Mouse (Mus musculus) layer of hippocampus, postnatal 36 days (tissue): ENCODE measurements at regions not wholly inside any gene's neighbourhood (a gene's known extent, or its start where the extent isn't known, plus 50 kb on each side); places are given as distances from the start of the nearest gene placed in this dataset.

Source experiments
- DNase-seq, 2 experiments: peaks; one replicate each; pipeline ENCODE4 v3.0.0; 2022

- no peak for DNase-seq
These were observed 2933.6 kb upstream of the 5930422O12Rik start for GRCm38 (mm10) chr8:30494851-30495355.

- no peak for DNase-seq
These were observed 2926.3 kb upstream of the 5930422O12Rik start for GRCm38 (mm10) chr8:30502164-30502563.

DNA sequence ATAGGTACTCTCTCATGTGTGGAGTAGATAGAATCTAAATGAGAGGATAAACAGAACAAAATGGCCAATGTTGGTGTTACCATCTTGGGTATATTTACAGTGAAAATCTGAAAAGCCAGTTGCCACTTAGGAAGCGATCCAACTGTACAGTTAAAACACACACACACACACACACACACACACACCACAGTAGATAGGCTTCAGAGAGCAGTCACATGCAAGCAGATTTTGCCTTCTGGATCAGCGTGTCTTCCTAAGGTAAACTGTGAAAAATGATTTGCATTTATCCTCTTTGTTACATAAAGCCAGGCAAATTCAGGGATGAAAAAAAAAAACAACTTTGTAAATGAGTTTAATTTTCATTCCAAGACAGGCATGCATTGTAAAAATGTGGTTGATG is 2917.2 kb upstream of the 5930422O12Rik start:
- DNase-seq = no peak

DNA sequence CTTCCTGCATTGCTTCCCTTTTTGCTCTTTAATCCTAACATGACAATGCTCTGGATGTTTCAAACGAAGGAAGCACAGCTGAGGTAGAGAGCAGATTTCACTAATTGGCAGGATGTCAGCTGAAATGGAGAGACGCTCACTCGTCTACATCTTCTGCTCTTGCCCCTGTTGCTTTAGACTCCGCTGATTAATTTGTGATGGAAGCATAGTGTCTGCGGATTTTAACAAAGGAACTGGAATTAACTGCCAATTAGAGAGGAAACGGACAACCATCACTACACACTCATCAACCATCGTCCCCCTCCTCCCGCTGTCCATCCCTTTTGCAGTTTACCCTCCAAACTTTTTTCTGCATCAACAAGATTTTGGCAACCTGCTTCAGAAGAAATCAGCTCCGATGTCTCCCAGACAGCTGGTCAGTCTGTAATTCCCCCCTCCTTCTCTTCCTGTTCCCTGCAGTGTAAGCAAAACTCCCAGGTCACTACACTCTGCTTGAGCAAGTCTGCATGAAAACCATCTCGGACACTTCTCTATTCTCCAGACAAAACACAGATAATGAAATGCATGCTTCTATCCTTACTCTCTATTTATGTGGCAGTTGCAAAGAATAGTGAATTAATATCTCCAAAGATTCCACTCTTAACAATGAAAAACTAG is 2905.6 kb upstream of the 5930422O12Rik start:
- DNase-seq = no peak

DNA sequence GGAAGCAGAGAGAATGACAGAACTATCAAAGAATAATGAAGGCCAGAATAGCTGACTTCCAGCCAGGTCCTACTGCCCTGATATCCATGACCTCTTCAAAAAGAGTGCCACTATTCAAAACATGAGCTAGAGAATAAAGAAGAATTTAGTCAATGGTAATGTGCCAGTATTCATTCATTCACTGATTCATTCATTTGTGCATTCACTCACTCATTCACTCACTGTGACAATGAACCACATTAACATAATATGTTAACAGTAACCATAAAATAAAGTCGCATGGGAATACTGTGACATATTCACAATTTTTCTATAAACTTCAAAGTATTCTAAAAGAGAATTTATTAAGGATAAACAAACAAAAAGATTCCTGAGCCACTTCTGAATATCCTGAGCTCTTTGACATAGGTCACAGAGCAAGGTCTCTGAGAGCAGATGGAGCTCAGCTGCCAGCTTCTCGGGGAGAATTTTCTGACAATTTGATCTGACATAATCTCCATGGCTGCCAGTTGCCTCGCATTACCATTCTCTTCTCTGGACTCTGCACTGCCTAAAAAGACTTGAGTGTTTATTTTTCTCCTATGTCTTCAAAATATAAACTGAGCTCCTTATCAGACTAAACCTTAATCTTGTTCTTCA is 2895.5 kb upstream of the 5930422O12Rik start:
- no peak for DNase-seq

DNA sequence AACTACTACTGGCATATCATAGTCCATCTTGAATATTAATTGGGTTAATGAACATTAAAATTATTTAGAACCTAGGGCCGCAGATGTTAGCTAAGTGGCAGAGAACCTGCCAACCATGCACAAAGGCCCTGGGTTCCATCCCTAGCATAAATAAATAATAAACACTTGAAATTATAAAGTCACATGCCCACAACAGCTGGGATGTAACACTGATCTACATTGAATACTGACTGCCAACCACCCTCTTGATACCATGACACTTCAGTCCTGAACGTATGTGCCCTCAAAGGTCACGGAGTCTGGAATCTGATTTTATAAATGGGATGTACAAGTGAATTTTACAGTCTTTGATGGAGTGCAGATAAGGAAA is 2895.0 kb upstream of the 5930422O12Rik start:
- DNase-seq = no peak

GRCm38 (mm10) chr8:30535450-30535849 is 2893.1 kb upstream of the 5930422O12Rik start:
- DNase-seq = no peak

DNA sequence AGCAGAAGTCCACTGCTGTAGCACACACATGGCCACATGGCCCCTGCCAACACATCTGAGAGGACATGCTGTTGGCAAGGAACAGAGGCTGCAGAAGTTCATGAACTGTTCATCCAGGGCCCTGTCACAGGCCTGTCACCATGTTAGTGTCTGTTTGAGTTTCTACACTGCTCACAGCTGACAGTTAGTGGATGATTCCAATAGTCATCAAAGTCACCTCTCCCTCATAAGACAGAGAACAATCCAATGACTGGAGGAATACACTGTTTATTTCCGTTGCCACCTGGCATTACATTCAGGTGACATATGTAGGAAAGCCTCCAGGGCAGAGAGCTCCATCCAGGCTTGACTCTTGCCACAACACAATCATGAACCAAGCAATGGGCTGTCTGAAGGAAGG is 2886.3 kb upstream of the 5930422O12Rik start:
- no peak for DNase-seq

DNA sequence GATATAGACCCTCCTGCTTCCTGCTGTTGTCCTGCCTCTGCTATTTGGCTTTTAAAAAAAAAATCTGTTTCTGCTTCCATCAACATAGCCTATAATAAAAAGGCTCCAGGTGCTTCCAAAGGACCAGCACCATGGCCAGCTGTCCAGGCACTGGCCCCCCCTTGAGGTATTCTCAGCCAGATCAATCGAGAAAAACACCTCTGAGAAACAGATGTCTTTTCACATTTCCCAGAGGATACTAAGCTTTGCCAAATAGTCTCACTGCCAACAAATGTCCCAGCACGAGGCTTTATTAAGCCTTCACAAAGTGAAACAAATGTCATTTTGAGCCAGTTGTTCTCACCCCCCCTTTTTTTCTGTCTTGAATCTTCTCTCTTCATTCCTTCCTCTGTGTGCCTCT is 2880.7 kb upstream of the 5930422O12Rik start:
- DNase-seq = no peak

GRCm38 (mm10) chr8:30551051-30551450 is 2877.5 kb upstream of the 5930422O12Rik start:
- no peak for DNase-seq

DNA sequence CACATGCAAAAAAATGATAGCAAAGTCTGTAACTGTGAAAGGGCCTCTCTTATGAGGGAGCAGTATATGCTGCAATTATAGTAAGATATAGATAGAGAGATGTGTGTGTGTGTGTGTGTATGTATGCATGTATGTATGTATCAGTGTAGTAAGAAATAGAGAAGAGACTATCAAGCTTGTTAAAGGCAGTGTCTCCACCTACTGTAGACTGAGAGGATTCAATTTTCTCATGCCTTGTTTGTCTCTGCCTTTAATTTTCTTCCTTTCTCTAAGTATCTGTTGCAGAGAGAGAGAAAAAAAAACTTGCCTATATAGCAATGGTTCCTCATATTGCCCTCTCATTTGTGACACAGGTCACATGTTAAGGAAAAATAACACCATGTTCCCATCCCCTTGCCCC is 2871.1 kb upstream of the 5930422O12Rik start:
- no peak for DNase-seq

GRCm38 (mm10) chr8:30561323-30562207 is 2866.9 kb upstream of the 5930422O12Rik start:
- no peak for DNase-seq

- no peak for DNase-seq
These were observed 2858.7 kb upstream of the 5930422O12Rik start for GRCm38 (mm10) chr8:30569799-30570198.

GRCm38 (mm10) chr8:30570547-30570946 is 2858.0 kb upstream of the 5930422O12Rik start:
- no peak for DNase-seq

- no peak for DNase-seq
These were observed 2841.0 kb upstream of the 5930422O12Rik start for GRCm38 (mm10) chr8:30587508-30587907.

DNA sequence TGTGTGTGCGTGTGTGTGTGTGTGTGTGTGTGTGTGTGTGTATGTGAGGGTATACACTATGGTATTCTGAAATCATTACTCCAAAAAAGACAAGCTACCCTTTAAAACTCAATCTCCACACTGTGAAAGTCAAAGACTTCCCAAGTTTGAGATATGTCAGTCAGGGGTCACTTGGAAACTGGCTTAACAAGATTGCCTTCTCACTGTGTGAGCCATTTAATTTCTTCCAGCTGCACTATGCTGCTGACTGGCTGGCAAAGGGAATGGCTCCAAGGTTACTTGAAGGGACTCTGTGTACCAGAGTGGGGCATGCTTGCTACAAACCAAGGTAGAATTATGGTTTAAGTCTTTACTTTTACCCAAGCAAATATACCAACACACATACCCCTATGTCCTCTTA is 2826.1 kb upstream of the 5930422O12Rik start:
- DNase-seq = no peak

DNA sequence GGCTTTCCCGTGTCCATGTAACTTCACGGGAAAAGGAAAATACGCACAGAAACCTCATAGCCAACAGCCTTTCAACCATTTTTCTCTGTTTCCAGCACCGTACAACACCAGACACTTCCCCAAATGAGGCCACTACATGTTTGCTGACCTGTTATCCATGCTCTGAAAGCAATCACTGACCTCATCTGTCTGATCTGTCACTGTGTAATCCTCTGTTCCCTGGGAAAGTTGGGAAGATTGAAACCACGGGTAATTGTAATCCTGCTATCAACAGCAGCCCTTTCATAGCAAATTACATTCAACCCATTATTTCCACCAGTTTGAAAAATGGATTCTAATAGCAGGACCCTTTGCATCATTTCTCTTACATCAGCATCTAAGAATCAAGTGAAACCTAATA is 2798.2 kb upstream of the 5930422O12Rik start:
- no peak for DNase-seq

DNA sequence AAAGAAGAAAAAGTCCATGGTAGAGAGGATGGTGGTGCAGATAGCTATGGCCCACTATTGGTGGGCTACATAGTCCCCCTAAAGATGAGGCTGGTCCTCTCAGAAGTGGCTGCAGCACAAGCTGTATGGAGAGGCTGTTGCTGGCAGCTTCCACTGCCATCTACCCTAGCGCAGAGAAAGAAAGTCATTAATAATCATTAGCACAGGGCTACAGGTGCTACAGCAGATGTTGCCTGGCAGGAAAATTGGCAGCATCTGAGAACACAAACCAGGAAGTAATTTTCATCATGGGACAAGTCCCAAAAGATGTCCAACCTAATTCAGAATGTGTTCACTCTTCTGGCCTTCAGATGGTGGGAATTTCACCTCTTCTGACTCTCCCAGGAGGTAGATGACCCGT is 2791.7 kb upstream of the 5930422O12Rik start:
- no peak for DNase-seq

DNA sequence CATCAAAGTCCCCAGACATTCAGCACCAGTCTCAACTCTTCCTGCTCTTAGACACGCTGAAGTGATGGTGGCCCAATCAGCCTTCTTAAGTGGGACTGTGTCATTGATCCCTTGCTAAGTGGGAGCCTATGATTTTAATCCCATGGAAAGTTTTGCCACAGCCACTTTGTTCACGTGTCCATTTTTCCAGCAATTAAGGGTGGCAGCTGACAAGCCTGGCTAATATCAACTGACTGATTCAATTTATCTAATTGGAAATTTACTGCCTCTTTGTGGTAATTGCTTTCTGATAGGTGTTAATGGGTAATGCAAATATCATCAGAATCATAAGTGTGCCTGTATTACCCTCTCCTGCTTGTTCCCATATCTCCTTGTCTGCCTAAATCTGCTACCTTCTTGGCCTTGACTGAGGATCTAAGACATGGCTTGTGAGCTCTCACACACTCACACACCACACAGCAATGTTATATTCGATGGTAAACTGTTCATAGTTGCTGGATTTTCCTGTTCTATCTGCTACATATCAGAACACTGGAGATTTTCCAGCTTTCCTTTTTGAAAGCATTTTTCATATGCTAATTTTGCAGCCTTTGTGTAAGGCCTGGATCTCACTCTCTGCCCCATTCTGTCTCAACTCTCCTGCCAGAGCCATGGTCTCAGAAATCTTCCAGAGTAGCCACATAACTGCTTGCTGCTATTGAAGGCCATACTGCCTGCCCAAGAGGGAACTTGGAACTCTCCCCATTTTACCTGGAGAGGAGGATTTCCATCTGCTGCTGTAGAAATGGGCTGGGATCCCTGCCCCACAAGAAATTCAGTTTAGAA is 2785.4 kb upstream of the 5930422O12Rik start:
- no peak for DNase-seq

DNA sequence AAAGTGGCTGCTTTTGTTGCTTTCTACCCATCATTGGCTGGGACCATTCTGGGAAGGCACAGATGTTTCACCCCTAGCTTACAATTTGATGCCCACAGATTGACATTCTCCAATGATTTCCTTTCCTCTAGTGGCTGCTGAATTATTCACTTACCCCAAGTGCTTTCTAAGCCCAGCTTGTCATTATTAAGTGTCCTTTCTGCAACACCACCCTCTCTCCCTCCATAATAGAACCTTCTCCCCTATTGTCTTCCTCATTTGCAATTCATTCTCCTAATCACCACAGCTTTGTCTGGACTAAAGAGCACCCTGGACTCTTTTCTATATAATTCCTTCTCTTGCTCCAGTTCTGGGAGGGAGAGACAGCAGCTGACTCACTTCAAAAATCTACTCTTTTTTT is 2780.0 kb upstream of the 5930422O12Rik start:
- DNase-seq = no peak

GRCm38 (mm10) chr8:30655749-30656241 is 2772.7 kb upstream of the 5930422O12Rik start:
- no peak for DNase-seq

DNA sequence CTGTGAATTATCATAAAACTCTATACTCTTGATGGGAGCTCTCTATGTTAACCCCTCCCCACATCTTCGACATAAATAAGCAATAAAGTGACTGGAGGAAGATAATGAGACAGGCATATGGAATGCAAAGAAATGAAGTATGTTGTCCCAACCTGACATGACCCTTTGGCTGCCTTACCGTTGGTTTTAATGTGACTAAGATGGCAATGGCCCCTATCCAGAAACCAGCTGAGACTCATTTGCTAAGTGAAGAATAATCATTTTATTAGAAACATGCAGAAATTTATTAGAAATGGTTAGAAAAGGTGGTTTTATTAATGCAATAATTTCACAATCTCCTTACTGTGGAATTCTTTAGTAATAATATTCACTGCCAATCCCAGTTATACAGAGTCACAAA is 2767.2 kb upstream of the 5930422O12Rik start:
- DNase-seq = no peak
